Mouse (Mus musculus) embryonic facial prominence, embryonic 11.5 days (tissue): Measurements from ENCODE around the gene Ppp1cb. TPM values are rescaled to one million over a fixed set of nuclear protein-coding genes. Genes with fewer than 3 reads are reported as not detected.
"Not testable (repeated sequence)": the region's sequence is repeated elsewhere in the genome, so short reads cannot be mapped to it uniquely, and the experiment has no call there.

Source experiments
- ATAC-seq: fragments of 200-750 bp; cut with Nextera tagmentation; replicated peaks from 2 replicates; pipeline ENCODE4 v1.8.0; 2017; ENCODE audit warnings: low read depth; ENCODE audit not compliant: insufficient number of reproducible peaks, low FRiP score, low TSS enrichment
- DNase-seq: peaks from one replicate; pipeline ENCODE4 v3.0.0-alpha.2; 2015; ENCODE audit warnings: low spot score
- H3K27ac ChIP-seq: fragments of 300-500 bp; sonication (generic); replicated peaks from 2 replicates; pipeline ENCODE4 v1.5.1; 2014; ENCODE audit warnings: mild to moderate bottlenecking, low read depth, low read length, control low read depth
- H3K27me3 ChIP-seq: fragments of 300-500 bp; sonication (generic); 2 replicates; pipeline ENCODE4 v1.6.1; 2014; ENCODE audit warnings: mild to moderate bottlenecking, low read length, moderate library complexity, mixed read lengths; ENCODE audit not compliant: control insufficient read depth, insufficient read depth
- H3K36me3 ChIP-seq: fragments of 300-500 bp; sonication (generic); replicated peaks from 2 replicates; pipeline ENCODE4 v1.6.1; 2014; ENCODE audit warnings: low read depth, mild to moderate bottlenecking, low read length, moderate library complexity, mixed read lengths; ENCODE audit not compliant: control insufficient read depth, insufficient read depth
- H3K4me1 ChIP-seq: fragments of 300-500 bp; sonication (generic); 2 replicates; pipeline ENCODE4 v1.6.1; 2014; ENCODE audit warnings: low read length, mixed read lengths; ENCODE audit not compliant: control insufficient read depth, insufficient read depth
- H3K4me2 ChIP-seq: fragments of 300-500 bp; sonication (generic); 2 replicates; pipeline ENCODE4 v1.6.1; 2014; ENCODE audit warnings: low read depth, mild to moderate bottlenecking, control low read depth, low read length, moderate library complexity
- H3K4me3 ChIP-seq: fragments of 300-500 bp; sonication (generic); 2 replicates; pipeline ENCODE4 v1.5.1; 2014; ENCODE audit warnings: low read depth, low read length, control low read depth
- H3K9ac ChIP-seq: fragments of 300-500 bp; sonication (generic); replicated peaks from 2 replicates; pipeline ENCODE4 v1.6.1; 2014; ENCODE audit warnings: mild to moderate bottlenecking, control low read depth, low read length
- H3K9me3 ChIP-seq: fragments of 300-500 bp; sonication (generic); replicated peaks from 2 replicates; pipeline ENCODE4 v1.6.1; 2016; ENCODE audit warnings: mild to moderate bottlenecking, low read length, inconsistent platforms, mixed read lengths; ENCODE audit not compliant: control insufficient read depth
- WGBS: fragments of 180-500 bp; shearing (Covaris S2); extraction: QIAGEN DNeasy Blood & Tissue Kit; methylation state at CpG from one replicate; pipeline ENCODE4 v1.1.7; 2014; 5-methylcytosine and 5-hydroxymethylcytosine counted together
- polyA plus RNA-seq: library from polyadenylated mRNA; unstranded; fragments of >200 nt; fragmentation: Nextera tagmentation; extraction: Ambion mirVana; gene quantifications from 2 replicates; pipeline ENCODE4 v1.2.1, GENCODE M21; 2014

Ppp1cb gene
- polyA plus RNA-seq, 1 experiment from 2014 or later: 266 TPM

DNA sequence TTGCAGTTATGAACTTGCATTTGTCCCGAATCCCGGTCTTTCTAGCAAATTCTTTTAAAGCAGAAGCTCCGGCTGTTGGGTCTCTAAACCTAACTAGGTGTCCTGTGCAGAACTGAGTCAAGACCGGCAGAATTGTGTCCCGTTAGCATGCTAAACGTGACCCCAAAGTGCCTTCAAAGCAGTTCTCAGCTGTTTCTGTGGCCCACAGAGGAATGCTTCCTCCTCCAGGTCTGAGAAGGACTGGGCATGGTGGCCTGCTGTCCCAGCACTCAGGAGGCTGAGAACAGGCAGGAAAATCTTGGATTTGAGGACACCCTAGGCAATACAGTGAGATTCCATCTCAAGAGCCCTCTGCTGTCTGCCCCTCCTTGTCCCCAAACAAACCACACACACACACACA, 43.1 kb upstream of the Ppp1cb start:
- Histone ChIP-seq H3K9me3 (no peaks in the 10 kb centered on the region), H3K4me3 (no peak overlapping the region), H3K27ac (no peak overlapping the region), H3K27me3 (no peaks in the 10 kb centered on the region), H3K4me2 (no peak overlapping the region), H3K36me3 (no peaks in the 10 kb centered on the region), H3K9ac (no peak overlapping the region), H3K4me1 (no peaks in the 10 kb centered on the region)
- WGBS: 84% methylated on average over 6 of the region's 6 CpGs
- ATAC-seq (no peak), DNase-seq (no peak)

GRCm38 (mm10) chr5:32416881-32417280, 41.8 kb upstream of the Ppp1cb start:
- no peak for ATAC-seq
- H3K27ac ChIP-seq: no peak overlapping the region
- H3K4me2 ChIP-seq: no peak overlapping the region
- H3K9ac ChIP-seq: no peak overlapping the region
- no peak overlapping the region for H3K4me3 ChIP-seq
- no peaks in the 10 kb centered on the region for H3K4me1 ChIP-seq
- H3K27me3 ChIP-seq: no peaks in the 10 kb centered on the region
- DNase-seq: no peak
- no peaks in the 10 kb centered on the region for H3K9me3 ChIP-seq
- H3K36me3 ChIP-seq: no peaks in the 10 kb centered on the region
- 43% methylated on average over 4 of the region's 4 CpGs for WGBS

- Histone ChIP-seq H3K4me3 (no peak overlapping the region), H3K4me2 (no peak overlapping the region), H3K4me1 (no peaks in the 10 kb centered on the region), H3K9ac (peak overlapping the region; percentile 18; the same call in 1 of the 2 replicates), H3K36me3 (no peaks in the 10 kb centered on the region), H3K9me3 (no peaks in the 10 kb centered on the region), H3K27ac (no peak overlapping the region), H3K27me3 (no peaks in the 10 kb centered on the region)
- ATAC-seq (no peak), DNase-seq (no peak)
- 27% methylated on average over 15 of the region's 15 CpGs for WGBS
Observed at GRCm38 (mm10) chr5:32422081-32422589, 36.5 kb upstream of the Ppp1cb start.

DNA sequence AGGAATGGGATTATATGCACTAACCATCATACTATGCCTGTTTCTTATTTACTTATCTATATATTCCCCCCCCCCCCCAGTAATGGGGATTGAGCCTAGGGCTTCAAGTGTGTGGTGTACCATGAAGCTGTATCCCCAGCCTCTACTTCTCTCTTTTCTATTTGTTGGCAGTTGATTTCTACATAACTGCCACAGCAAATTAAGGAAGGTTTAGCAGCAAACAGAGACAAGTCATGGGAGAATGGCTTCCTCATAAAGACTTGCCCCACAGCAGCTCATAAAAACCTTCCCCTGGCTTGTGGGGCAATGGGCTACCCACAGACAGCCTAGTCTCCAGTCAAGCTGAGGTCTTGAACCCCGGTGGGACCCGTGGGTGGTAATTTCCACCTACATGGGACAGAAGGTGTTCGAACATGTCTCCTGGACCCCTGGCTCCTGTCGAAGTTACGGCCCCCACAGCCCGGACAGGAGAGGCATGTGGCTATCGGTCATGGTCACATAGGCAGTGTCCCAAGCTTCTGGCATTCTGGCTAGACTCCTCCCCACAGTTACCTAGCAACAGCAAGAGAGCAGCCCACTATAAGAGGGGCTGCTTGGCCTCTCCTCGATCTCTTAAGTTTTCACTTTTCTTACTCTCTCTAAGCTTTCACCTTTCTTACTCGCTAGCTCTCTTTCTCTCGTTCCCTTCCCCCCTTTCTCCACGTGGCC, 35.1 kb upstream of the Ppp1cb start:
- Histone ChIP-seq H3K4me3 (no peak overlapping the region), H3K4me1 (no peaks in the 10 kb centered on the region), H3K4me2 (no peak overlapping the region), H3K27me3 (no peaks in the 10 kb centered on the region), H3K9ac (no peak overlapping the region), H3K9me3 (no peaks in the 10 kb centered on the region), H3K36me3 (no peaks in the 10 kb centered on the region), H3K27ac (no peak overlapping the region)
- ATAC-seq (no peak), DNase-seq (no peak)
- WGBS: 70% methylated on average over 11 of the region's 11 CpGs

DNA sequence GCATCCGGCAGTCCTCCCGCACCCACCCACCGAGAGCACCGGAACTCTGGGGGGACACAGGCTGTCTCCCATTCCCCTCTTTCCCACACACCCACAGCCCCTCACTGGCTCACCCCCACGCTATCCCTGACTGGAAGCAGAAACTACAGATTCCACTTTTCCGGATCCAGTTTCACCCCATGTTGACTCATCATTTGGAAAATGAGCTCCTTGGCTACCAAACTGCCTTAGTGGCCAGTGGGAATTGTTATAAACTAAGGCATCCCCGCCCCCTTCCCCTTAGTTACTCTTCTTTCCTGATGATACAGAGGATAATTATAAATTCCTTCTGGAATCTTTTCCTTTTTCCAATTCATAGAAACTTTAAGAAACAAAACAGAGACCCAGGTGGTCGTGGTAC, 34.2 kb upstream of the Ppp1cb start:
- Histone ChIP-seq H3K4me1 (no peaks in the 10 kb centered on the region), H3K4me3 (no peak overlapping the region), H3K4me2 (no peak overlapping the region), H3K9ac (no peak overlapping the region), H3K9me3 (no peaks in the 10 kb centered on the region), H3K27me3 (no peaks in the 10 kb centered on the region), H3K27ac (no peak overlapping the region), H3K36me3 (no peaks in the 10 kb centered on the region)
- DNase-seq (no peak), ATAC-seq (no peak)
- 80% methylated on average over 8 of the region's 8 CpGs for WGBS

- Histone ChIP-seq H3K4me1 (no peaks in the 10 kb centered on the region), H3K27me3 (no peaks in the 10 kb centered on the region)
Observed at GRCm38 (mm10) chr5:32425485-32426171, 33.0 kb upstream of the Ppp1cb start.

GRCm38 (mm10) chr5:32430399-32430798, 28.2 kb upstream of the Ppp1cb start:
- Histone ChIP-seq H3K36me3 (no peaks in the 10 kb centered on the region), H3K4me2 (no peak overlapping the region), H3K27me3 (no peaks in the 10 kb centered on the region), H3K4me1 (no peaks in the 10 kb centered on the region), H3K4me3 (no peak overlapping the region), H3K9ac (no peak overlapping the region), H3K27ac (no peak overlapping the region), H3K9me3 (no peaks in the 10 kb centered on the region)
- no peak for ATAC-seq
- DNase-seq: no peak
- 92% methylated on average over 1 of the region's 1 CpGs for WGBS

More at GRCm38 (mm10) chr5:32425485-32426171, 33.0 kb upstream of the Ppp1cb start:
- H3K27ac ChIP-seq: no peak overlapping the region
- H3K9me3 ChIP-seq: no peaks in the 10 kb centered on the region
- 81% methylated on average over 14 of the region's 14 CpGs for WGBS
- H3K36me3 ChIP-seq: no peaks in the 10 kb centered on the region
- no peak for ATAC-seq
- no peak overlapping the region for H3K4me2 ChIP-seq
- H3K9ac ChIP-seq: no peak overlapping the region
- no peak overlapping the region for H3K4me3 ChIP-seq
- no peak for DNase-seq

- not testable (repeated sequence) for H3K27me3 ChIP-seq, H3K4me3 ChIP-seq, H3K9ac ChIP-seq, ATAC-seq, H3K4me2 ChIP-seq, H3K9me3 ChIP-seq, H3K4me1 ChIP-seq, DNase-seq, H3K27ac ChIP-seq, H3K36me3 ChIP-seq
- WGBS: 93% methylated on average over 3 of the region's 3 CpGs
Observed at GRCm38 (mm10) chr5:32434346-32434745, 24.3 kb upstream of the Ppp1cb start.
